Mouse (Mus musculus) spleen, adult 2 months (tissue): ENCODE data around the gene Iqschfp. TPM values are rescaled to one million over a fixed set of nuclear protein-coding genes. Genes with fewer than 3 reads are reported as not detected.

Source experiments
- DNase-seq, 2 experiments: peaks; one replicate each; pipeline versions ENCODE4 v3.0.0 to v3.0.0-alpha.2; 2012 to 2021; ENCODE audit warnings: low spot score in 2 of 2, low read depth in 1 of 2
- H3K27ac ChIP-seq: fragments of 200-500 bp; 2 replicates; pipeline ENCODE4 v1.5.1; 2012; ENCODE audit warnings: low read length, inconsistent platforms; ENCODE audit not compliant: insufficient read depth
- H3K27me3 ChIP-seq: fragments of 200-500 bp; 2 replicates; pipeline ENCODE4 v1.6.1; 2012; ENCODE audit warnings: mild to moderate bottlenecking, moderate library complexity, low read length, inconsistent platforms; ENCODE audit not compliant: control insufficient read depth, insufficient read depth
- H3K36me3 ChIP-seq: fragments of 200-500 bp; 2 replicates; pipeline ENCODE4 v1.6.1; 2012; ENCODE audit warnings: mild to moderate bottlenecking, low read length, inconsistent platforms; ENCODE audit not compliant: control insufficient read depth, insufficient read depth
- H3K4me1 ChIP-seq: fragments of 200-500 bp; 2 replicates; pipeline ENCODE4 v1.6.1; 2011; ENCODE audit warnings: inconsistent platforms; ENCODE audit not compliant: control insufficient read depth, insufficient read depth, insufficient read length
- H3K4me3 ChIP-seq: fragments of 200-500 bp; 2 replicates; pipeline ENCODE4 v1.5.1; 2011; ENCODE audit warnings: mild to moderate bottlenecking, inconsistent platforms; ENCODE audit not compliant: insufficient read depth, insufficient read length; ENCODE audit errors: extremely low read depth
- CTCF ChIP-seq: fragments of 200-500 bp; IDR thresholded peaks from 2 replicates; pipeline ENCODE4 v1.5.1; 2011; ENCODE audit warnings: mild to moderate bottlenecking, inconsistent platforms; ENCODE audit not compliant: insufficient read depth, insufficient read length, insufficient replicate concordance; ENCODE audit errors: extremely low read depth
- POLR2A ChIP-seq: fragments of 200-500 bp; IDR thresholded peaks from 2 replicates; pipeline ENCODE4 v1.6.1; 2011; ENCODE audit warnings: low read depth, low read length, inconsistent platforms
- WGBS: fragments of 180-500 bp; shearing (Covaris S2); methylation state at CpG from one replicate; pipeline ENCODE4 v1.1.7; 2018; 5-methylcytosine and 5-hydroxymethylcytosine counted together
- polyA plus RNA-seq: library from polyadenylated mRNA; depleted of rRNA; stranded (reverse); fragments of >200 nt; gene quantifications from 2 replicates; pipeline ENCODE4 v1.2.3, GENCODE M21; 2012

Gene Iqschfp
- polyA plus RNA-seq, 1 experiment = not detected

GRCm38 (mm10) chr3:68059162-68059800 lies 167.2 kb downstream of the Iqschfp start:
- no peaks in the 10 kb centered on the region for H3K4me1 ChIP-seq
- DNase-seq = no peak
- no peak overlapping the region for H3K4me3 ChIP-seq
- no peaks in the 10 kb centered on the region for H3K36me3 ChIP-seq
- H3K27ac ChIP-seq = no peak overlapping the region
- WGBS = 64% methylated on average over 2 of the region's 2 CpGs
- H3K27me3 ChIP-seq = no peaks in the 10 kb centered on the region
- no peak for TF ChIP-seq POLR2A
- TF ChIP-seq CTCF = no peak

- Histone ChIP-seq H3K27ac (no peak within 1 kb of the TSS), H3K4me3 (no peak within 1 kb of the TSS; the same call in 1 of the 2 replicates), H3K4me1 (no peaks in the 10 kb centered on the region), H3K36me3 (no peaks in the 10 kb centered on the region), H3K27me3 (no peaks in the 10 kb centered on the region)
- 34% methylated on average over 12 of the region's 12 CpGs for WGBS
- no peak for DNase-seq
- TF ChIP-seq POLR2A (no peak), CTCF (no peak)
Measured at GRCm38 (mm10) chr3:68064731-68065130, 172.7 kb downstream of the Iqschfp start, which contains the start of gene Schip1. Gene Schip1, plus strand, starts transcription at chr3:68064802.

- H3K27ac ChIP-seq = no peak overlapping the region
- DNase-seq = no peak
- H3K36me3 ChIP-seq = no peaks in the 10 kb centered on the region
- no peaks in the 10 kb centered on the region for H3K4me1 ChIP-seq
- WGBS = 75% methylated on average over 9 of the region's 9 CpGs
- TF ChIP-seq POLR2A = no peak
- no peak for TF ChIP-seq CTCF
- H3K4me3 ChIP-seq = no peak overlapping the region
- no peaks in the 10 kb centered on the region for H3K27me3 ChIP-seq
Measured at GRCm38 (mm10) chr3:68071395-68072386, 179.7 kb downstream of the Iqschfp start.

GRCm38 (mm10) chr3:68077406-68077805 lies 185.4 kb downstream of the Iqschfp start:
- no peaks in the 10 kb centered on the region for H3K36me3 ChIP-seq
- no peak for TF ChIP-seq POLR2A
- no peak for TF ChIP-seq CTCF
- 67% methylated on average over 4 of the region's 4 CpGs for WGBS
- H3K27ac ChIP-seq = no peak overlapping the region
- no peak overlapping the region for H3K4me3 ChIP-seq
- no peaks in the 10 kb centered on the region for H3K27me3 ChIP-seq
- H3K4me1 ChIP-seq = no peaks in the 10 kb centered on the region
- no peak for DNase-seq

- TF ChIP-seq POLR2A = no peak
- no peak for TF ChIP-seq CTCF
- H3K27me3 ChIP-seq = no peaks in the 10 kb centered on the region
- 90% methylated on average over 2 of the region's 2 CpGs for WGBS
- no peak overlapping the region for H3K4me3 ChIP-seq
- no peak for DNase-seq
- H3K36me3 ChIP-seq = no peaks in the 10 kb centered on the region
- no peaks in the 10 kb centered on the region for H3K4me1 ChIP-seq
- H3K27ac ChIP-seq = no peak overlapping the region
Measured at GRCm38 (mm10) chr3:68085024-68085423, 193.0 kb downstream of the Iqschfp start.

- WGBS = 80% methylated on average over 4 of the region's 4 CpGs
- DNase-seq = no peak
Measured at GRCm38 (mm10) chr3:68092108-68092507, 200.1 kb downstream of the Iqschfp start.

More at GRCm38 (mm10) chr3:68092108-68092507, 200.1 kb downstream of the Iqschfp start:
- Histone ChIP-seq H3K36me3 (no peaks in the 10 kb centered on the region), H3K4me1 (no peaks in the 10 kb centered on the region), H3K27ac (no peak overlapping the region), H3K27me3 (no peaks in the 10 kb centered on the region), H3K4me3 (no peak overlapping the region)
- no peak for TF ChIP-seq POLR2A
